Mouse (Mus musculus) embryonic stem cell, embryonic (primary cell): ENCODE measurements around the gene Uqcc1.

Source experiments
- CTCF ChIA-PET, 4 experiments: fragments of 300-600 bp in 2 of 4; fragments of 350-600 bp in 2 of 4; sonication (Branson Sonifier 250); formaldehyde crosslinking; loops; one replicate each; lab custom pipeline; 2022; ENCODE audit warnings: inconsistent platforms in 2 of 4; lab: Charles Lee
- POLR2A ChIA-PET, 4 experiments: fragments of 300-600 bp in 2 of 4; fragments of 350-600 bp in 2 of 4; sonication (Branson Sonifier 250); formaldehyde crosslinking; loops; one replicate each; lab custom pipeline; 2022; ENCODE audit warnings: antibody characterized with exemption in 4 of 4, inconsistent platforms in 1 of 4; lab: Charles Lee

Gene Uqcc1

GRCm38 (mm10) chr2:155885271-155885697 lies 44.8 kb downstream of the Uqcc1 start:
- CTCF ChIA-PET: no interaction called here
- POLR2A ChIA-PET: interaction anchor here in 2 of 4 experiments (0.7 to 1.2 kb wide), 4 partner anchors 8 to 22 kb away, joined by 3 read pairs; no protein-coding TSS in a partner anchor

DNA sequence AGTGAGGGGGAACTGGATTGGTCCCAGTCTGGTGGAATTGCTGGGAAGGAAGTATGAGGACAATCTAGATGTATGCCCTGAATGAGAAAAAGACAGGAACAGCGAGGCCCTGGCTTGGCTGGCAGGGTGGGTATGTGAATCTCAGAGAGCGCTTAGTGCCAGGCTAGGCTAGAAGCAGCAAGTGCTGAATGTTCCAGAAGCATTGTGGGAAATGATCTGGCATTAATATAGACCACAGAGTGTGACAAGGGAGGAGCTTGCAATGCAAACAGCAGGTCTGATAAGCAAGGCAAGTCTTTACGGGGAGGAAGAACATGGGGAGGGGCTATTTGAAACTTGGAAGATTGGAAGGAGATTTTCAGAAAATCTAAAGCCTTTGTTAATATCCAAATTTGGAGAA lies 48.0 kb downstream of the Uqcc1 start:
- CTCF ChIA-PET: interaction anchor here in 2 of 4 experiments (0.5 to 1.2 kb wide), 2 partner anchors 64 to 1176 kb away, joined by 5 to 6 read pairs; no protein-coding TSS in a partner anchor
- POLR2A ChIA-PET: interaction anchor here in 3 of 4 experiments (0.9 to 2.3 kb wide), 7 partner anchors 13 to 46 kb away, joined by 3 to 8 read pairs (median 4); no protein-coding TSS in a partner anchor

DNA sequence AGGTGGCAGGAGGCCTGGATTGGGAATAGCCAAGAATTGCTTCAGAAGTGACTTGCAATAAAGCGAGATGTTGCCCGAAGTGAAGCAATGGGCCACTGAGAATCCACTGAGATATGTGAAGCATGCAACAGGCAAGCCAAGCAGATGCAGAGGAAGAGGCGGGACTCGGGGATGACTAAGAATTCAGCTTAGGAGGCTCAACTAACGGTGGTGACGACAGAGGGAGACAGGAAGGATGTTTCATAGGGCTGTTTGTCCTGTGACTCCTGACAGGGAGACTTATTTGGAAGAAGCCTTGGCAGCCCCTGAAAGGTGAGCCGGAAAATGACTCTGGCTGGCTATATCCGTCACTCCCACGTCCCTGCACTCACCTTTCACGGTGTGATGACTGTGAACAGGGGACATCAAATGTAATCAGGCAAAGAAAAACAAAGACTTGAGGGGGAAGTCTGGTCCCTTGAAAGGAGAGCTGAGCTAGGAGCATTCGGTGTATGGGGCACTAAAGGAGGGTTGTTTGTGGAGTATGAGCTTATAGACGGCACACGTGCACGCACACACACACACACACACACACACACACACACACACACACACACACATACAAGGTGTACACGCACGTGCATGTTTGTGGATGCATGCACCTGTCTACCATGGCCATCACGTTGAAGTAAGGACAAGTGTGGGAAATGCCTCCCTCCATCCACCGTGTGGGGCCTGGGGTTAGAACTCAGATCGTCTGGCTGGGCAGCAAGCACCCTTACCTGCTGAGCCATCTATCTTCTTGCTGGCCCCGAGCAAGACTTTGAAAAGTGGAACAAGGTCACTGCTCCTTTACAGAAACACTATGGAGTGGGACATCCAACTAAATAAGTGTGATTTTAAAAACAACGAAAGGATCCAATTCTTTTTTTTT lies 50.9 kb downstream of the Uqcc1 start:
- POLR2A ChIA-PET: interaction anchor here in 2 of 4 experiments (0.7 to 1.4 kb wide), 5 partner anchors 15 to 149 kb away, joined by 3 to 5 read pairs (median 3); partner anchors contain the start of gene Cep250 (in 1 of the 2)
- CTCF ChIA-PET: interaction anchor here in 3 of 4 experiments (0.6 to 0.7 kb wide), 3 partner anchors 61 to 1152 kb away, joined by 3 read pairs; partner anchors contain the start of gene Gm15557 (in 1 of the 3)

DNA sequence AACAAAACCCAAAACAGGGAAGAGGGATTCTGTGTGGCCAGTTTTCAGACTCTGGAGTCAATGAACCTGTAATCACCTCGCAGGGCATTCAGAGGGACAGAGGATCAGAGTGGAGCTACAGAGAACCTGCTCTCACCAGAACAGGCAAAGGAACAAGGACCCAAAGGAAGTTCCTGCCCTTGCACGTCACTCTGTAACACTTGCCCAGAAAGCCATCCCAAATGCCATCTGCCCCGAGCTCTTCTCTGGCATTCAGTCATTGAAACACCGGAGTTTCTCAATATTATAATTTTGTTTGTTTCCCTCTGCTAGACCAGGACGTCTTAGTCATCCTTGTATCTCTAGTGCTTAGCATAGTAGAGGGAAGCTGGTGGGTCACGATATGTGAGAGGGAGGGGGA lies 56.5 kb downstream of the Uqcc1 start:
- POLR2A ChIA-PET: interaction anchor here in 2 of 4 experiments (0.6 to 2.2 kb wide), 8 partner anchors 9 to 823 kb away, joined by 3 to 6 read pairs (median 4); no protein-coding TSS in a partner anchor
- CTCF ChIA-PET: interaction anchor here in 1 of 4 experiments (1.4 kb wide), 1 partner anchor 10 kb away, joined by 4 read pairs; no protein-coding TSS in a partner anchor

GRCm38 (mm10) chr2:155872930-155873507 lies 57.1 kb downstream of the Uqcc1 start:
- ChIA-PET POLR2A (interaction anchor here in 2 of 4 experiments (0.6 to 2.2 kb wide), 9 partner anchors 8 to 111 kb away, joined by 3 to 6 read pairs (median 3); no protein-coding TSS in a partner anchor), CTCF (interaction anchor here in 1 of 4 experiments (1.4 kb wide), 1 partner anchor 10 kb away, joined by 4 read pairs; no protein-coding TSS in a partner anchor)

DNA sequence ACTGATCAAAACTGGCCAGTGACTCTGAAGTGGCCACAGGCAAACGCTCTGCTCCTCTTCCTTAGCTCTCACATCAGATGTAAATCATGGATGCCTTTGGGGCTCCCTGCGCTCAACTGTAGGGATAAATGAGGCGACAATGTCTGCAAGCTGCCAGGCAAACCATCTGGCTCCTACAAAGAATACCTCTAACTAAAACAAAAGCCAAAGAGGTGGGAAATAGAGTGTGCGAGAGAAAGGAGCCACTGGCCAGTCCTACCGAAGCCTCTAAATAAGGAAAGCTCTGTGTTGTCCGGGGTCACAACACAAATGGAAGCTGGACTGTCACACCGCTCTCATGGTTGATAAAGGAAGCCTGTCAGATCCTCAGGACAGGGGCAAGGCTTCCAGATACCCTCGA lies 57.6 kb downstream of the Uqcc1 start:
- POLR2A ChIA-PET: interaction anchor here in 2 of 4 experiments (0.5 to 2.2 kb wide), 7 partner anchors 10 to 553 kb away, joined by 3 to 6 read pairs (median 4); no protein-coding TSS in a partner anchor
- CTCF ChIA-PET: no interaction called here

GRCm38 (mm10) chr2:155869772-155870171 lies 60.3 kb downstream of the Uqcc1 start:
- ChIA-PET POLR2A (interaction anchor here (0.6 to 2.0 kb wide), 6 partner anchors 13 to 77 kb away, joined by 3 to 6 read pairs (median 3); no protein-coding TSS in a partner anchor), CTCF (interaction anchor here in 1 of 4 experiments (0.7 kb wide), 1 partner anchor 54 kb away, joined by 6 read pairs; no protein-coding TSS in a partner anchor)

- CTCF ChIA-PET: no interaction called here
Measured at GRCm38 (mm10) chr2:155868320-155868719, 61.8 kb downstream of the Uqcc1 start.

DNA sequence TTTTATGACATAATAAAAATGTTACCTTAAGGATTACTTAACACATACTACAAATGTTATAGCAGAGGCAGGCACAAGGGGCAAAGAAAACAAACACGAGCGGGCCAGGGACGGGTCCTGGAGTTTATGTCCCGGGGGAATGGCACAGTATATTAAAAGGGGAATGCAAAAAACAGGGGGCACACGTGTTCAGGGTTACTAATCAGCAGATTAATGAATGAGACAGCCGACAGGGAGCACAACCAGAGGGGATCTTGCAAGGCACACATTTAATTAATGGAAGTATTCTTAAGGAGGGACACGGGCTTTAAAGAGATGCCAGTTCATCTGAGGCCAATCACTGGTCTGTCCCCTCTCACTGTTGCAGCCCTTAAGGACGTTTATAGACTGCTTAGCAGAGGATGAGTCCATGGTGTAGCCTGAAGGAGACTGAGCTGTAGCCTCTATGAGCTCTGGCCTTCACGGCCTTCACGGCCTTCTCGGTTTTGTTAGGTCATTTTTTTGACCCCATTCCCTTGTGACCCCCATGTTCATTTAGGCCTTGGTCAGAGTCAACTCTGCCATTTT lies 66.7 kb downstream of the Uqcc1 start:
- ChIA-PET POLR2A (interaction anchor here in 2 of 4 experiments (0.7 to 3.2 kb wide), 6 partner anchors 11 to 504 kb away, joined by 3 to 13 read pairs (median 4); partner anchors contain the start of gene Fam83c (in 1 of the 2)), CTCF (interaction anchor here in 2 of 4 experiments (0.5 to 1.4 kb wide), 2 partner anchors 12 to 83 kb away, joined by 3 to 5 read pairs; partner anchors contain the start of gene Gdf5 (in 1 of the 2))

More at GRCm38 (mm10) chr2:155868320-155868719, 61.8 kb downstream of the Uqcc1 start:
- POLR2A ChIA-PET: interaction anchor here in 3 of 4 experiments (0.5 to 2.0 kb wide), 6 partner anchors 8 to 1213 kb away, joined by 3 to 6 read pairs (median 3); no protein-coding TSS in a partner anchor

GRCm38 (mm10) chr2:155862573-155863300 lies 67.4 kb downstream of the Uqcc1 start:
- POLR2A ChIA-PET: interaction anchor here in 3 of 4 experiments (0.7 to 3.2 kb wide), 7 partner anchors 10 to 505 kb away, joined by 3 to 13 read pairs (median 4); no protein-coding TSS in a partner anchor
- CTCF ChIA-PET: interaction anchor here in 2 of 4 experiments (0.5 to 0.6 kb wide), 3 partner anchors 12 to 38 kb away, joined by 3 to 4 read pairs (median 3); no protein-coding TSS in a partner anchor

DNA sequence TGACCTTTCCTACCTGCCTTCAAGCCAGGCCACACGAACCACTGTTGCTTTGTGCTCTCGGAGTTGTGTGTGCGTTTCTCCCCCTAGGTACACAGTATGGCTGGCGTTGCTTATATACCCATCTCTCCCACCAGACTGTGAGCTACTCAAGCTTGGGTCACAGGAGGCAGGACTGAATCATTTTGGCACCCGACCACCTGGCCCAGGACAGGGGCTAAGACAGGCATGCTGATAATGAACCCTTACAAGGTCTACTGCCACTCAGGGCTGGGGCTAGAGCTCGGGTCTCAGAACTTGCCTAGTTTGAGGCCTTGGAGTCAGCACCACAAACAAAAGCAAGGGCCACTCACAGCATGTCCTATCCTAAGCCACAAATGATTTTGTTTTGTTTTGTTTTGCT lies 68.5 kb downstream of the Uqcc1 start:
- ChIA-PET CTCF (no interaction called here), POLR2A (interaction anchor here in 2 of 4 experiments (0.6 to 3.2 kb wide), 6 partner anchors 9 to 93 kb away, joined by 3 to 13 read pairs (median 4); no protein-coding TSS in a partner anchor)

DNA sequence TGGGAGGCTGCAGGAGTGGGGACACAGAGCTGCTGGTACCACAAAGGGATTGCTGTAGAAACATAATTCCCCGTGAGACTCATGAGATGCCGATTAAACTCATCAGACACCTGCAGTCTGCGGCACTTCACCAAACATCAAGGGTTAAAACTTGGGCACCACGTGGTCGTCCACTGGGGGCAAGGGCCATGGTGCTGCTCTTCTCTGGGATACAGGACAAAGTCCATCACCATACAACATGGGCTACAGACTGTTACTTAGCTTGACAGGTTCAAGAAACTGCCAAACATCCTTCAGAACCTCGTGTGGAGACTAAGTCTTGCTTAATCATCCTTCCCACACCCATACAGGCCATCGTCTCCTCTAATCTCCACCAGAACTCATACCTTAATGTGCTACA lies 70.0 kb downstream of the Uqcc1 start:
- ChIA-PET POLR2A (interaction anchor here in 1 of 4 experiments (3.2 kb wide), 1 partner anchor 8 kb away, joined by 13 read pairs; no protein-coding TSS in a partner anchor), CTCF (no interaction called here)

DNA sequence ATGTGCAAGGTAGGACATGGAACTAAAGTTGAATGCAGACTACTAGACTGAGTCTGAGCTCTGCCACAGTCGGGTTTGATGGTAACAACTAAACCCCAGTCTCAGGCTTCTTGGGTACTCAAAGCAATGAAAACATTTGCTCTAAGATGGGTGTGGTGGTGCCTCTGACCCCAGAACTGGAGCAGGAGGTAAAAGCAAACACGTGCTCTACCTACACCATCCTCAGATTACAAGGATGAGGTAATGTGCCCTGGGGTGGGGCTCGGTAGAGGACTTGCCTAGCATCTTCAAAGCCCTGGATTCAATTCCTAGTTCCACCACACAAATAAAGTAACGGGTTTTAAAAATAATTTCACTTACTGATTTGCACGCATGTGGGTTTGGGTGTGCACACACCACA lies 77.6 kb downstream of the Uqcc1 start:
- ChIA-PET CTCF (interaction anchor here in 2 of 4 experiments (0.5 to 1.0 kb wide), 3 partner anchors 93 to 151 kb away, joined by 3 to 8 read pairs (median 3); no protein-coding TSS in a partner anchor), POLR2A (interaction anchor here in 3 of 4 experiments (0.6 to 3.2 kb wide), 10 partner anchors 9 to 104 kb away, joined by 3 to 13 read pairs (median 3); partner anchors contain the start of genes Cep250 (in 2 of the 3) and Eif6 (in 1 of the 3))

- CTCF ChIA-PET: interaction anchor here in 3 of 4 experiments (0.5 to 5.5 kb wide), 4 partner anchors 16 to 648 kb away, joined by 3 to 32 read pairs (median 4); partner anchors contain the start of genes Fam83c (in 1 of the 3), Gdf5 (in 1 of the 3) and Trpc4ap (in 1 of the 3)
- POLR2A ChIA-PET: interaction anchor here in 2 of 4 experiments (0.7 to 1.9 kb wide), 18 partner anchors 10 to 98 kb away, joined by 3 to 9 read pairs (median 4); partner anchors contain the start of genes BC029722 (in 2 of the 2), Eif6 (in 2 of the 2), Fam83c (in 1 of the 2) and Gm15557 (in 1 of the 2)
Measured at GRCm38 (mm10) chr2:155850120-155850519, 80.0 kb downstream of the Uqcc1 start.

- POLR2A ChIA-PET: interaction anchor here in 3 of 4 experiments (0.6 to 1.9 kb wide), 30 partner anchors 9 to 264 kb away, joined by 3 to 9 read pairs (median 4); partner anchors contain the start of genes BC029722 (in 2 of the 3), Eif6 (in 2 of the 3), Gm15557 (in 2 of the 3) and Fam83c (in 1 of the 3)
- CTCF ChIA-PET: interaction anchor here in 3 of 4 experiments (0.6 to 5.5 kb wide), 9 partner anchors 9 to 216 kb away, joined by 3 to 32 read pairs (median 4); partner anchors contain the start of genes Gdf5 (in 2 of the 3), Cep250 (in 1 of the 3), Fam83c (in 1 of the 3) and Trpc4ap (in 1 of the 3)
Measured at GRCm38 (mm10) chr2:155849464-155849863, 80.6 kb downstream of the Uqcc1 start.
